Mouse (Mus musculus) cerebellum, adult 9-10 months (tissue): Measurements from ENCODE around the gene Lrig2.

Experiments
- DNase-seq: peaks from one replicate; pipeline ENCODE4 v3.0.0; 2022

Gene Lrig2

GRCm38 (mm10) chr3:104361814-104362213, 149.9 kb downstream of the Lrig2 start:
- no peak for DNase-seq

GRCm38 (mm10) chr3:104360325-104360724, 151.4 kb downstream of the Lrig2 start:
- no peak for DNase-seq

GRCm38 (mm10) chr3:104359225-104360135, 152.2 kb downstream of the Lrig2 start:
- no peak for DNase-seq

- no peak for DNase-seq
Measured at GRCm38 (mm10) chr3:104358747-104359146, 153.0 kb downstream of the Lrig2 start.

- DNase-seq, result peak; percentile 87
Measured at GRCm38 (mm10) chr3:104356106-104356505, 155.6 kb downstream of the Lrig2 start.

- no peak for DNase-seq
Measured at GRCm38 (mm10) chr3:104353884-104354283, 157.8 kb downstream of the Lrig2 start.

GRCm38 (mm10) chr3:104352358-104353060, 159.2 kb downstream of the Lrig2 start:
- DNase-seq, result no peak

- no peak for DNase-seq
Measured at GRCm38 (mm10) chr3:104350253-104350945, 161.3 kb downstream of the Lrig2 start.

- DNase-seq, result no peak
Measured at GRCm38 (mm10) chr3:104349847-104350228, 161.9 kb downstream of the Lrig2 start.

- DNase-seq, result no peak
Measured at GRCm38 (mm10) chr3:104349203-104349846, 162.4 kb downstream of the Lrig2 start.
